In genomic region chr9:106073956-106074355, GRCm38 (mm10) we compare ENCODE assay signal across 18 mouse cellular contexts. TPM values are rescaled to one million over a fixed set of nuclear protein-coding genes. Genes with fewer than 3 reads are reported as not detected.
"Had no signal": no experiment of that assay in that cellular context is flagged by ENCODE, and none has a peak within 500 bp of the region (broad histone marks: within the 10 kb centered on the region; RNA-seq: fewer than 3 reads in every experiment).

No protein-coding gene starts in this region.

- H3K27me3 ChIP-seq: limb, embryonic 15.5 days; liver, embryonic 12.5 days; midbrain, embryonic 13.5 days; neural tube, embryonic 12.5 days had no signal

- H3K27ac ChIP-seq: kidney, postnatal 0 days; limb, embryonic 15.5 days; liver, embryonic 12.5 days; midbrain, embryonic 13.5 days; neural tube, embryonic 12.5 days had no signal

- H3K36me3 ChIP-seq: limb, embryonic 15.5 days; liver, embryonic 12.5 days; midbrain, embryonic 13.5 days; neural tube, embryonic 12.5 days had no signal

- H3K4me1 ChIP-seq: limb, embryonic 15.5 days; liver, embryonic 12.5 days; midbrain, embryonic 13.5 days; neural tube, embryonic 12.5 days had no signal

- ATAC-seq: liver, embryonic 12.5 days; midbrain, embryonic 13.5 days had no signal

- DNase-seq: kidney, adult 9 months; kidney, postnatal 36 days; layer of hippocampus, adult 9-11 months; layer of hippocampus, postnatal 36 days; lung, embryonic 14.5 days; lung, postnatal 10 days; lung, postnatal 4 days; right cerebral cortex, postnatal 4 days; spleen, adult 18-20 months; thymus, postnatal 4 days had no signal

- H3K4me3 ChIP-seq: limb, embryonic 15.5 days; liver, embryonic 12.5 days; midbrain, embryonic 13.5 days; neural tube, embryonic 12.5 days had no signal

RNA-seq across cellular contexts. Expression of gene Col6a4, which starts 22.6 kb away (rescaled TPM):
- total RNA-seq: monocyte, adult 5-6 weeks; neutrophil, adult 5-6 weeks had no signal
- polyA plus RNA-seq: limb, embryonic 11.5 days had no signal
